Mouse (Mus musculus) frontal cortex, postnatal 10 days (tissue): ENCODE measurements at regions not wholly inside any gene's neighbourhood (a gene's known extent, or its start where the extent isn't known, plus 50 kb on each side); places are given as distances from the start of the nearest gene placed in this dataset.

ENCODE experiments used
- DNase-seq, 2 experiments: peaks; one replicate each; pipeline ENCODE4 v3.0.0; 2022; ENCODE audit warnings: low spot score in 2 of 2, mixed read lengths in 1 of 2

DNA sequence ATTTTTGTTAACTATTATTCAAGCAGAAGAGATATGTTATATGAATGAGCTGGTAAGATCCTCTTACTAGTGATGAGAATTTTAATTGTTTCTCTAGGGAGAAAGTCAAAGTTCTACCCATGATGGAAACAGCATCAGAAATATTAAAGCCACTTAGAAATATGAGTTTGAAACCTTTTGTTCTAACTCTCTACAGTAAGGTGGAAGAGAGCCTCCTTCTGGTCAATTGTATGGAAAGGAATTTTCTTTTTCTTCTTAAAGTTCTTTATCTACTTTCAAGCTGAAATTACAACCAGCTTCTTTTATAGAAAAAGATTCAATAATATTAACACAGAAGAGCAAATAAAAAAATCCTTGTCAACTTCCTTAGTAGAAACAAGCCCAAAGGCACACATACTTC lies 94.4 kb upstream of the E2f7 start:
- no peak for DNase-seq

DNA sequence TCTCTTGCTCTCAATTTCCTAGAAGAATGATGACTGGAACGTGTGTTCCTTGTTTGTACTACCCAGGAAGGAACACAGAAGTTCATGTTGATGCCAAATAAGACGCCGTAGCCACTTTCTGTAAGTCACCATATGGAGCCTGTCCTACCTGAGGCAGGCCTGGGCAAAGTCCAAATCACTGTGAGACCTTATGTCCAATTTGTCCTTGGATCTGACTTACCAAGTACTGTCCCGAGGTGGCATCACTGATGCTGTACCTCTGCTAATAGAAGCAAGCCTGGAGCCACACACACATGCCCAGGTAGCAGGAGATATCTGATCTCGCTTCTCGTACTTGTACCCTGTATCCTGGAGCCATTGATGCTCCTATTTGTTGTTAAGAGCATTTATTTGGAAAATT lies 91.2 kb upstream of the E2f7 start:
- DNase-seq, result no peak

GRCm38 (mm10) chr10:110658153-110658695 lies 87.0 kb upstream of the E2f7 start:
- no peak for DNase-seq

- DNase-seq, result no peak
These were observed 68.7 kb upstream of the E2f7 start for GRCm38 (mm10) chr10:110676503-110676902.
